Mouse (Mus musculus): ENCODE results near the gene Ninj1.

The Ninj1 gene

DNA sequence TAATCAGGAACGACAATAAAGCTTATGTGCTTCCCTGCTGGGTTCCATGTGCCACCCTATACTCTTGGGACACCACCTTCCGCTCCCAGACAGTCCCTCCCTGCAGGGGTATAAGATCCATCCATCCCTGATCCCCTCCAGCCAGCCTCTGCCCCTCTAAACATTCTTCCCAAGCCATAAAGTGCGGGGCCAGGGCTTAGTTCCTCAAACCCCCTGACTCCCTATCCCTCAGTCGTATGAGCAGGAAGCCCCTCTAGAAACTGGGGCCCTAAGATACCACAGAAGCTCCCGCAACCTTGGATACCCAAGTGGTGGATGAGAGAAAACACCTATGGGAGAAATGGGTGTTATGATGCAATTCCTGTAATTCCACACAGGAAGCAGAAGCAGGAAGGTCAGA lies 8.9 kb downstream of the Ninj1 start:
- DNase-seq (ENCODE audit: low spot score) = no peak

DNA sequence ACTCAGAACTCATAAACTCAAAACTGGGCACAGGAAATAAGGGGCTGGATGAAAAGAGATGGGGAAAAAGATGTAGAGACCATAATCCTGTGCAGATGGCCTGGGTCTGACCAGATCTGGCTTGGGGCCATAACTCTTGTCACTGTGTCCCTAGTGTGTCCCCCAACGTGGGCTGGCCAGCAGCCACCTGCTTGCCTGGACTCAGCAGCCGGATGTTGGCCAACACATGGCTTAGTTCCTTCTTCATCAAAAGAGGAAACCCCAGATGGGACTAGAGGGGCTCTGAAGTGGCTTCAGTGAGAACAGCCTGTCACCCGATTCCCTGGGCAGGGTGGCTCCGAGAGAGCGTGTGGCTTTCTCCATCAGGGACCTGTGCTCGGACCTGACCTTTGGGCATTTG lies 9.5 kb downstream of the Ninj1 start:
- no peak for DNase-seq (ENCODE audit: low spot score)

DNA sequence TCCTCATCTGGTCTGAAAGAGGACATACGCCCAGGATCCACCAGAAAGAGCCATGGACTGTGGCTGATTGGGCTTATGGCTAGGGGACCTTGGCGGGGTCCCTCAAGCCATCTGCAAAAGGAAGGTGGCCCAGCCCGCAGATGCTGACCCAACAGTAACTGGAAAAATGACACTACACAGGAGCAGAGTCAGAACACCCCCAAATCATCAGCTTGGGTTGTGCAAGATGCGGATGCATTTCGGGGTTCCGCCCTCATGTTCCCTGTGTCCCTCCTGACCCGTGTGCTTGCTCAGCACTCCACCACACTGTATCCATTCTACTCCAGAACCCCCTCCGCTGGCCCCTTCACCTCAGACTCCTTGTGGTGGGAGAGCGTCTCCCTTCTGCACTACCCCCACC lies 11.4 kb downstream of the Ninj1 start:
- no peak for DNase-seq (ENCODE audit: low spot score)

DNA sequence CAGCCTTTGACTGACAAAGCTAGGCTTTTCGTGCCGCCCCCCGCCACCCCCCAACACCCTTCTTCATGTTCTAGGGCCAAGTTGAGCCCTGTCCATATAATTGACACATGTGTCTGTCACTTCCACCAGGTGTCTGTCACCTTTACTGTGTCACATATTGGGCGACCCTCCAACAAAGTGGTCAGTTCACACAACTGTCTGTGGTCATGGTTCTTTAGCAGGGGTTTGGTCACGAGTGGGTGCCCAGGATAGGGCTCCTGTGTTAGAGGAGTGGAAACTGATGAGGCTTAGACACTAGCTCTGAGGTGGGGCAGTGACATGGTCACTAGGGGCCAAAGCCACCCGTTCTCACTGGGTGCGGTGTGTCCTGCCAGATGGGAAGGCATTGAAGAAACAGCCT lies 12.6 kb downstream of the Ninj1 start:
- DNase-seq (ENCODE audit: low spot score) = no peak

DNA sequence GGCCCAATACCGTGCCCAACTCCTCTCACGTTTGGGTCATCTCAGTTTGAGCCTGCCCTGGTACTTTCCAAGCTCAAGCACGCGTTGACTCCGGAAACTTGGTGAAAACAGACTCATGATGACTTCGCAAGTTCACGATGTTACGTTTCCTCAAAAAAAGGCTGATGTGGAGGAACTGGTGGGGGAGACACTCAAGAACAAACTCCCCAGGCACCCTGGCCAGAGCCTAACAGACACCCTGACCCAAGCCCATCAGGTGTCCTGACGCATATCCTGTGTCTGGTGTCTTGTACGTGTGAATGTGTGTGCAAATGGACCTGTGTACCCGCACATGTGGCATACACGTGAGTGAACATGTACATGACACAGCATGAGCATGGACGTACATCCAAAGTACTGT lies 13.4 kb downstream of the Ninj1 start:
- no peak for DNase-seq (ENCODE audit: low spot score)

DNA sequence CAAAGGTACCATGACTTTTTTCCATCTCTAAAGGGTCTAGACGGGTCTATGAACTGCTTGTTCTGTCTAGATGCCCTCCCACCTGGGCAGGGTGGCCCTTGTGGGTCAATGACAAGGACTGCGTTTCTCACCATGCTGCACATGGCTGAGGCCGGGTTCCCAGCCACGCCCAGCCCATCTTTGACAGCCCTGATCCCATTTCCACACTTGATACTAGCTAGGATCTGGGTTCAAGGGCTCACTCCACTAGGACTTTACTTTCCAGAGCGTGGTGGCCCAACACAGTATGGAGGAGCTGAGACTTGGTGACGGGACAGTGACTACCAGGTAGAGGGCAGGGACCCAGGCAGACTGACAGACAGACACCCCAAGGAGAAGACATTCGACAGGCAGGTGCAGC lies 15.3 kb downstream of the Ninj1 start:
- DNase-seq (ENCODE audit: low spot score) = no peak

DNA sequence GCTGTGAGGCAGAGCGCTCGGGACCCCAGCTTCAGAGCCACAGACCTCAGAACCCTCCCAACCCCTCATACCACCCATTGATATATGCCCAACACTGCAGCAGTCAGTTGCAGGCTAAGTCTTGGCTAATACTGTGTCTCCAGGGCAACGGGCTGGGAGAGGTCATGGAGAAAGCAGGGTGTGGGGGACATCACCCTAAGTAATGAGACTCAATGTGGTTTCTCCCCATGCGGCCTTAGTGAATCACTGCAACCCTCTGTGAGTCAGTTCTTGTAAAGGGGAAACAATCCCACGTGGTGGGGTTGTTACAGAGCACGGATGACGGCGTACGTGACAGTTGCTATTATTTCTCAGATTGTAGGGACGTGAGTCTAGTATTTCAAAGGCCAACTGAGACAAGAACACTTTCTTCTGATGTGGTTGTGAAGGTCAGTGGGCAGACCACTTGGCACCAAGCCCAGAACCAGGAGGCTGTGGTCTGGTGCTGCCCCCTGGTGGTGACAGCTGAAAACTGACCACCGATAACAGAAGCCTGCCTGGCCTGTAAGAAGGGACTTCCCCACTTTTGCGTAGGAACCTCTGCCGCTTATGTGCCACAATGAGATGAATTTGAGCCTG lies 18.2 kb downstream of the Ninj1 start:
- DNase-seq (ENCODE audit: low spot score) = peak; percentile 69

DNA sequence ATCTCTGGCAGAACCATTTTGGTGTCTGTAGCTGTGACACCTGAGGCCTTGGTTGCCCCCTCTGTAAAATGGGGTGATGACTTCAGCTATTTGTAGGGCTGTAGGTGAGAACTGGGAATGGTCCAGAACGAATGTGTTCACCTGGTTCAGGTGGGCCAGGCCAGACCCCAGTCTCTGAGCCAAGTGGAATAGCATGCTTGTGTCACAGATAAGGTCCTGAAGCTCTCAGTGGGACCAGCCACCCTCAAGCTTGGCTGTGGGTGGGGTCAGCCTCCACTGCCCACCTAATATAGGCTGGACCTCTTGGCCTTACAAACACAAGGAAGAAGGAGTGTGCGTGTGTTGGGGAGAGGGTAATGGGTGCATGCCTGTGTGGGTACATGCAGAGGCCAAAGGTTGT lies 19.1 kb downstream of the Ninj1 start:
- DNase-seq (ENCODE audit: low spot score) = no peak

DNA sequence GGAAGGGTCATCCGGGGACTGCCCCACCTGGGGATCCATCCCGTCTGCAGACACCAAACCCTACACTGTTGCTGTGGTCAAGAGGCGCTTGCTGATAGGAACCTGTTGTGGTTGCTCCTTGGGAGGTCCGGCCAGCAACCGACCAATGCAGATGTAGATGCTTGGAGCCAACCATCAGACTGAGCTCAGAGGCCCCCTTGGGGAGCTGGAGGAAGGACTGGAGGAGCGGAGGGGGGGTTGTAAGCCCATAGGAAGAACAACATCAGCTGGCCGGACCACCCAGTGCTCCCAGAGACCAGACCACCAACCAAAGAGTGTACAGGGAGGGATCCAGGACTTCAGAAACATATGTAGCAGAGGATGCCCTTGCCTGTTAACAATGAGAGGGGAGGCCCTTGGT lies 22.0 kb downstream of the Ninj1 start:
- DNase-seq (ENCODE audit: low spot score) = no peak

DNA sequence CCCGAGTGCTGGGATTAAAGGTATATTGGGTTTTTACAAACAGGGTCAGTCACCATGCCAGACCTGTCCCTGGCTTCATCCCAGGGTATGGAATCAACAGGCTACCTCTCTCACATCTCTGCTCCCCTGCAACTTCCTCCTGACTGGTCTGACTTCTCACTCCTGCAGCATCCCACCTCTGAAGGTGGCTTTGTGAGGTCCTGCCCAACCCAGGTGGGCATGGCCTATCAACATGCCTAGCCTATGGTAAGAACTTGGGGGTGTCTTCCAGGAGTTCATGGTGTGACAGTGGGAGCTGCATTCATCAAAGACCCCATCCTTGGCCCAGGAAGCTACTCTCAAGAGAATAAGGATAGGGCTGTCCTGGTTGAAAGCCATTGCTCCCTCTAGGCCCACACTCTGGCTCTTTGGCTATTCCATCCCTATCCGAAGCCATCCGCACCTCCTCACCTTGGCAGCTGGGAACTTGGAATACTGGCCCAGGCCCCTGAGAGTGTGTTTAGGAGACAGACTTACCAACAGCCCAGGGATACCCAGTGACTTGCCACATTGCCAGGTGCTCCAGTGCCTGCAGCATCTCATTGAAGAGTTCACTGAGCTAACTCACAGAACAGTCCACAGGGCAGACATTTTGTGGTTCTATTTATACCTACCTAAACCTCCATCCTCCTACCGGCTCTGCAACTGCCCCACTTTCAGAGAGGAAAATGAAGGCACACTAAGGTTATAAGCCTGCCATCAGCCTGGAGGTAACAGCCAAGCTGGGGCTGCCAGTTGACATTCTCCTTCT lies 25.6 kb downstream of the Ninj1 start:
- no peak for DNase-seq (ENCODE audit: low spot score)

DNA sequence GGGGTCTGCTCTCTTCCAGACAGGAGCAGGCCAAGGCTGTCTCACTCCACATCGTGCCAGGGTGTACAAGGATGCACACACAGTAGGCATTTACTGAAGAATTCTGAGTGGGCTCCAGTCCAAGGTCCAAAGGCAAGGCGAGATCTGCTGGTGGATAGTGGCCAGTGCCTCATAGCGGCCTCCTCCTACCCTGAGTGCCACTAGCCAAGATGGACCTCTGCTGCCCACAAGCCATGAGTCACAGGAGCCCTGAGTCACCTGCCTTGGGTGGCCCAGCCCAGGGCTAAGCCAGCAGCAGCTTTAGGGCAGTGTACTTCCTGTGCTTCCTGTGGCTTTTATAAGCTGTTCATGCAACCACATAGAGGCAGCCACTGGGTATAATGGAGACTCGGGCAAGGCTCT lies 26.2 kb downstream of the Ninj1 start:
- no peak for DNase-seq (ENCODE audit: low spot score)

DNA sequence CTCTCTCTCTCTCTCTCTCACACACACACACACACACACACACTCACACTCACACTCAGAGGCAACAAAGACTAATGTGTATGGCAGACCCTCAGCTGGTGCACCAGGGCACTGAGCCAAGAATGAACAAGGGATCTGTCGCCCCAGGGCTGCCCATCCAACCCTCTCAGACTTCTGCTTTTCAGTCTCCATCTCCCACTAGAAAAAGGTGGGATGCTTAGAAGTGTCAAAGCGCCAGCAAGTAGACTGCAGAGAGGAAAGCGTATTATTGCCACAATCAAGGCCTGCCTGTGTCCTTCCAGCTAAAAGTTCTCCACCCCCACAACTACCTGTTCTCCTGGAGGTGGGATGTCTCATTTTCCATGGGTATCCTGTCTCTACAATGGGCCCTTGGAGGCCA lies 27.2 kb downstream of the Ninj1 start:
- no peak for DNase-seq (ENCODE audit: low spot score)

DNA sequence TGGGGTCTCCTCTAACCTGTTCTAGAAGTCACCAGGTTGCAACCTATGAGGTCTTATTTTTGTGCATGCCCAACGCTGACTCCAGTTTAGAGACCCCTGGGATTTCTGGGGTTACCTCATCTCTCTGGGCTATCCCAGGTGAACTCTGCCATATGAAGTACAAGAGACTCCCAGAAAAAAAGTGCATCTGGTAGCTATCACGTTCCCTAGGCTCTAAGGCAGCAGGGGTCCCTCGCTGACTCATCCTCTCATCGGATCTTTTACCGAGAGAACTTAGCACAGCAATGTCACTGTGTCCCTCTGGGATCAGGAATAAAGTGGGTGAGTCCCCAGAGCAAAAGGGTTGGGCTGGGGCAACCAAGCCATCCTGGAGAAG lies 27.8 kb downstream of the Ninj1 start:
- no peak for DNase-seq (ENCODE audit: low spot score)

DNA sequence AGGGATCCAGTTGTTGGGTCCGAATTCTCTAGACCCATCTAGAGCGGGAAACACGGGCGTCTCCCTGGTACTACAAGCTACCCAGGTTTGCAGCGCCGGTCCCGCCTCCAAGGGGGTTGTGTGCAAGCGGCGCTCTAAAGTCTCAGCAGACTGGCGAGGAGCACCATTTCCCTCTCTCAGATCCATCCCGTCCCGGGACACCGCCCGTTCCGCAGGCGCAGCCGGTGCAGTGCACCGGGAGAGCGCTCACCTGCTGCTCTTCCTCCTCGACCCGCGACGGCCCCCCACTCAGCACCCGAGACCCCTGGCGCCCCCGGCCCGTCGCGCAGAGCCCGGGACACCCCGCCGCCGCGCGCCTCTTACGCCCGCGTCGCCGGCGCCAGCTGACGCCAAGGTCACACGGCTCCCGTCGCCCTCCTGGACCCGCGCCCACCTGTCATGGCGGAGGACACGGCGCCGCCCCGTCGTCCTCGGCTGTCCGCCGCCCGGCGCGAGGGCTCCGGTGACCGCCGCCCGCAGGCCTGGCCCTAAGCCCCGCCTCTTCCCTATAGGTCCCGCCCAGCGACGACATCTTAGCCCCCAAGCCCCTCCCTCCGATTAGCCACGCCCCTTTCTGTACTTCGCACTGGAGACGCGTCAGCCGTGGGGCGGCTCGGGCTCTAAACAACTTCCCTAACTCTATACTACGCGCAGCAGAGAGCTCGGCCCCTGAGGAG lies 28.4 kb downstream of the Ninj1 start, which contains the start of gene Card19:
Card19 (minus strand) TSS at position 534 of the 716 bp plus-strand sequence.
- peak; percentile 80 for DNase-seq (ENCODE audit: low spot score)

DNA sequence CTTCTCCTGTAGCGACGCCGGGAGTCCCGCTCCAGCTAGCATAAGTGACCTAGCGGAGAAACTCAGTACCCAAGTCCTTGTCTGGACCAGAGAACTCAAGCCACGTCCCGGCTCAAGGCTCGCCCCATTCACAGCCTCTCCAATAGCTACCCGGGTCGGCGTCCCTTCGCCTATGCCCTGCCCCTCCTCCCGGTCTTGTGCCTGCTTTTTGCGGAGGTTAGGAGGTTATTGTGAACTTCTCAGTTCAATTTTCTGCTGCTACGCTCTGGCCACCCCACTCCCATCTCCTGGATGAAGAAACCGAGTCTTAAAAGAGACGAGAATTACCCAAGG lies 28.9 kb downstream of the Ninj1 start:
- no peak for DNase-seq (ENCODE audit: low spot score)

DNA sequence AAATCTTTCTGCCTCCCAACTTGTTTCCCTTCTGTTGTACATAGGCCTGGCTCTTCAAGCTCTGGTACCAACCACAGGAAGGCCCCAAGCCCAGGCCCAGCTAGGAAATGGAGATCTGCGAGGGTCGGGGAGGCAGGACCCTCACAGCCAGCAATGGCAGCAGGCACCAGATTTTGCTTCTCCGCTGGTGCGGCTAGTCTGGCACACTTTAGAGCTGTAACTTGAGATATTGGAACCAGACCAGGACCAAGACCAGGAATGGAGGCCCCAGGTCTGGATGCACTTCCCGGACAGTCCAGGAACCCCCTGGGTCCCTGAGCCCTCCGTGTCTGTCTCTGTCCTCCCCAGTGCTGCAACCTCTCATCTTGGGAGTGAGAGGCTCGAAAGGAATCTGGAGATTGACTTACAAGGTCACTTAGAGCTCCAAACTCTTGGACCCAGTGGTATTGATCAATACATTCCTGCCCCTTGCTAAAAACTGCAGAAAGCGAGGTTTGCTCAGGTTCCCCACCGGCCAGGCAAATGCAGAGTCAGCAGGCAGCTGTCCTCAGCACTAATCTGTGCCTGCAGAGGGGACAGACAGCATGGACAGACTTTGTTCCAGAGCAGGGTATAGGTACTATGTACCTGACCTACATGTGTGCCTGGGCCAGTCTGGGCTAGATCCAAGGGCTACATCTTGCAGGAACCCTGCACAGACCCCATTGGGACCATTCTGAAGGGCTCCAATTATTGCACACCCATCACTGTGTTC lies 29.7 kb downstream of the Ninj1 start:
- DNase-seq (ENCODE audit: low spot score) = no peak

DNA sequence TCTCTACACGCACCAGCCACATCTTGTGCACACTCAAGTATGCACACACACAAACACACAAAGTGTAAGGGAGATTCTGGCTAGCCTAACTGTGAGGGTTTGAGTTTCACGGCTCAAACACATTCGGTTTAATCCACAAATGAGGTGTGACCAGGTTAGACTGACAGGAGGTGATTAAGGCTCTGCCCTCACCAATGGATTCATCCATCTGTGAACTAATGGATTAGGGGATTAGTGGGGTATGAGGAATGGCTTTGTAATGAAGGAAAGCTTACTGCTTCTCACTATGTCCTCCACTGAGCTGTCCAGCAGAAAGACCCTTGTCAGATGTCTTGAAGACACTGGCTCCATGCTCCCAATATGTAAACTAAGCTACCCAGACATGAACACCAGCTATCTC lies 31.4 kb downstream of the Ninj1 start:
- DNase-seq (ENCODE audit: low spot score) = no peak

DNA sequence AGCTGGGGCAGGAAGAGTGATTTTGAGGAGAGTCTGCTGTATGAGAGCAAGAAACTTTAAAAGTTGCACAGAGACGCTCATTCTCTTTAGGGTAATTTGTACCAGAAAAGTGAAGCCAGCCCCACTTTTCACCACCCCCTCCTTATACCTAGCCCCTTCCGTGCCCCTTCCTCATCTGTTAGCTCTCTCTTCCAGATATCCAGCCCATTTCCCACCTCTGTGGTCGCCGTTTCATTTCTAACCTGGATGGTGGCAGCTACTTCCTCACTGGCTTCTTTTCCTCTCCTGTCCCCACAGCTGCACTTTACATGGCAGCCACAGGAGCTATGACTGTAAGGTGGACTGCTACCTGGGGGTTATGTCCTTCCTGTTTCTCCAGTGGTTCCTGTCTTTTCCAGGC lies 32.1 kb downstream of the Ninj1 start:
- DNase-seq (ENCODE audit: low spot score) = no peak

DNA sequence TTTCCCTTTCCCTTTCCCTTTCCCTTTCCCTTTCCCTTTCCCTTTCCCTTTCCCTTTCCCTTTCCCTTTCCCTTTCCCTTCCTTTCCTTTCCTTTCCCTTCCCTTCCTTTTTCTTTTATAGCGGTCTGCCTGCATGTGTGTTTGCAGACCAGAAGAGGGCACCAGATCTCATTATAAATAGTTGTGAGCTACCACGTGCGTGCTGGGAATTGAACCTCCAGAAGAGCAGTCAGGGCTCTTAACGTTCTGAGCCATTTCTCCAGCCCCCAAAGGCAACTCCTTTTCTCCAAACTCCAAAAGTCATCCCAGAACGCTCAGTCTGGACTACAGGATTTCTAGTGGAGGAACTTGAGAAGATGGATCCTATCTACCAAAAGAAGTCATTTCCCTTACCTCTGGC lies 33.6 kb downstream of the Ninj1 start:
- DNase-seq (ENCODE audit: low spot score) = no peak

DNA sequence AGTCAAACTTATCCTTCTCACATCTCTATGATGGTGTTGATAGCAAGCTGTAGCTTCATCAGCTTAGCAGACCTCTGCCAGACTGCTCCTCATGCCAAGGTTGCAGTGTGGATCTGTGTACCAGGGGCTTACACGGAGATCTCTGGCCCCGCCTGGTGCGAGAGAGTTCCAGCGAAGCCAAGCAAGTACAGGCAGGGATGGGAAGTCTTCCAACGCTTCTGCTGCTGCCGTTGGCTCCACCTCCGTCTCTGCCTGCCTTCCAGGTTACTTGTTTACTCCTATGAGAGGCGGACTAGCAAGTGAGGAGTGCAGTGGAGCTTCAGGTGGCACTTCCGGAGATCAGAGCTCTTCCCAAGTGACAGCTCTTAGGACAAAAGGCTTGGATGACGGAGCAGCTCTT lies 37.0 kb downstream of the Ninj1 start:
- DNase-seq (ENCODE audit: low spot score) = no peak

DNA sequence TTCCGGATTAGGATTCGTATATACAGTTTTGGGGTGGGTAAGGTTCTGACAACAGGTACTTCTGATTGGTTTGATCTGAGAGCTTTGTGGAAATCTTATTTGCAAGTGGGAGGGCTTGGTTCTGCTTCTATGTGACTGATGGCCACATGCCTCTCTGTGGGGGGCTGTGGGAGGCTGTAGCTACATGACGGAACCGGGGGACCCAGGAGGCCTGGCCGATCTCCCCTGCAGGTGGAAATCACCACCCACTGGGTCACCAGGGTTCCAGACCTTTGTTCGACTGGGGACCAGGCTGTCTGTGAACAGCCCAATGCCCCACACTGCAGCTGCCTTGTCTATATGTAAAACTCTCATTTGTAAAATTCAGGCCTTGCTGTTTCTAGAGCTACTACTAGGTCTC lies 37.4 kb downstream of the Ninj1 start:
- DNase-seq (ENCODE audit: low spot score) = no peak

DNA sequence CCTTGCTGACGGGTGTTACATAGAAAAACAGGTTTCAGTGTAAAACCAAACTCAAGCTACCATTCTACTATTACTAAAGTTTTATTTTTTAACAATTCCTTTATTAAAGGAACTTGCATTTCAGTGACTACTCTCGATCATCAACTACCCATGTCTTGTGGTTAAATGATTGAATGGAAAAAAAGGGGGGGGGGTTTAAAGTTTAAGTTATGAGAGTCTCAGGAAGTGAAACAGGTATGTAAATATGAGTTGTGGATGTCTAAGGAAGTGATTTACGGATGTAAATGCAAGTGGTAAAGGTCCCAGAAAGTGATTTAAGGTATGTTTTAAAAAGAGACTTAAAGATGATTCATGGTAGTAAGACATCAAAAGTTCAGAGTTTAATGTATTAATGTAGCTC lies 37.9 kb downstream of the Ninj1 start:
- DNase-seq (ENCODE audit: low spot score) = no peak

DNA sequence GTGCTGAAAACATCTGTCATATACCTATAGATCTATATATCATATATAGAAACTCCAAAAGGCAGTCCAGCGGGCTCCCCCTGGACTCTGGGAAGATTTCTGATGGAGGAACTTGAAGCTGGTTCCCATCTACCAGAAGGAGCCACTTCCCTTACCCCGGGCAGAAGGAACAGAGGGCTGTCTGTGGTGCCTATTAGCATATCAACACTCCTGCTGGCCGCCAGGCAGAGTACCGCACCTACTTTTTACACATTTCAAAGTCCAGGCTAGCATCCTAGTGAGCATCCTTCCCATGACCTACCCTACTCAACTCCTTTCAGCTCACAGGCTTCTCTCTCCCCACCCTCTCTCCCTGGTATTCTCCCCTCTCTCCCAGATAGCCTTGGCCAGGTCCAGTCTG lies 38.3 kb downstream of the Ninj1 start:
- DNase-seq (ENCODE audit: low spot score) = no peak

Measured in ovary, postnatal 10 days (tissue).